Mouse (Mus musculus) thymus, adult 2 months (tissue): ENCODE data around the gene Ttk.

Experiments used
- CTCF ChIP-seq: fragments of 200-500 bp; IDR thresholded peaks from 2 replicates; pipeline ENCODE4 v1.5.1; 2012; ENCODE audit warnings: mild to moderate bottlenecking, control low read depth, low read length, moderate library complexity, borderline replicate concordance; ENCODE audit not compliant: control insufficient read depth, poor library complexity, insufficient read depth; ENCODE audit errors: extremely low read depth
- POLR2A ChIP-seq: fragments of 200-500 bp; IDR thresholded peaks from 2 replicates; pipeline ENCODE4 v1.6.1; 2012; ENCODE audit warnings: mild to moderate bottlenecking, low read length, control low read depth, moderate library complexity; ENCODE audit not compliant: control insufficient read depth, poor library complexity, insufficient read depth; ENCODE audit errors: extremely low read depth

- TF ChIP-seq CTCF, result no peak
- no peak for TF ChIP-seq POLR2A
These were observed 37.6 kb upstream of the Ttk start for GRCm38 (mm10) chr9:83796875-83797274.
